Mouse (Mus musculus) kidney, embryonic 16.5 days (tissue): ENCODE data around the gene Cdan1. TPM values are rescaled to one million over a fixed set of nuclear protein-coding genes. Genes with fewer than 3 reads are reported as not detected.
"Not testable (repeated sequence)": the region's sequence is repeated elsewhere in the genome, so short reads cannot be mapped to it uniquely, and the experiment has no call there.

Source experiments
- ATAC-seq: fragments of 200-750 bp; cut with Nextera tagmentation; 2 replicates; pipeline ENCODE4 v1.8.0; 2017; ENCODE audit warnings: moderate TSS enrichment; ENCODE audit not compliant: low FRiP score, low TSS enrichment
- H3K27ac ChIP-seq: fragments of 300-500 bp; sonication (generic); 2 replicates; pipeline ENCODE4 v1.5.1; 2014; ENCODE audit warnings: low read length
- H3K27me3 ChIP-seq: fragments of 300-500 bp; sonication (generic); 2 replicates; pipeline ENCODE4 v1.6.1; 2014; ENCODE audit warnings: low read length, control low read depth, mixed read lengths; ENCODE audit not compliant: insufficient read depth
- H3K36me3 ChIP-seq: fragments of 300-500 bp; sonication (generic); 2 replicates; pipeline ENCODE4 v1.6.1; 2014; ENCODE audit warnings: low read length, control low read depth, mixed read lengths; ENCODE audit not compliant: insufficient read depth
- H3K4me1 ChIP-seq: fragments of 300-500 bp; sonication (generic); 2 replicates; pipeline ENCODE4 v1.6.1; 2014; ENCODE audit warnings: low read length, control low read depth, mixed read lengths; ENCODE audit not compliant: insufficient read depth
- H3K4me2 ChIP-seq: fragments of 300-500 bp; sonication (generic); replicated peaks from 2 replicates; pipeline ENCODE4 v1.6.1; 2014; ENCODE audit warnings: low read depth, low read length
- H3K4me3 ChIP-seq: fragments of 300-500 bp; sonication (generic); 2 replicates; pipeline ENCODE4 v1.5.1; 2014; ENCODE audit warnings: mild to moderate bottlenecking, low read length
- H3K9ac ChIP-seq: fragments of 300-500 bp; sonication (generic); replicated peaks from 2 replicates; pipeline ENCODE4 v1.6.1; 2014; ENCODE audit warnings: low read length
- H3K9me3 ChIP-seq: fragments of 300-500 bp; sonication (generic); 2 replicates; pipeline ENCODE4 v1.6.1; 2016; ENCODE audit warnings: low read length, control low read depth
- WGBS: fragments of 180-500 bp; shearing (Covaris S2); extraction: QIAGEN DNeasy Blood & Tissue Kit; methylation state at CpG from one replicate; pipeline ENCODE4 v1.1.7; 2014; 5-methylcytosine and 5-hydroxymethylcytosine counted together
- polyA plus RNA-seq: library from polyadenylated mRNA; unstranded; fragments of >200 nt; fragmentation: Nextera tagmentation; extraction: Ambion mirVana; gene quantifications from 2 replicates; pipeline ENCODE4 v1.2.1, GENCODE M21; 2015

Gene Cdan1
- polyA plus RNA-seq, 1 experiment from 2014 or later = 5.7 TPM

- no peak overlapping the region for H3K4me2 ChIP-seq
- 81% methylated on average over 3 of the region's 3 CpGs for WGBS
Measured at GRCm38 (mm10) chr2:120700379-120700885, 149.5 kb downstream of the Cdan1 start.

GRCm38 (mm10) chr2:120697767-120698166, 152.2 kb downstream of the Cdan1 start:
- no peaks in the 10 kb centered on the region for H3K27me3 ChIP-seq
- no peak overlapping the region for H3K27ac ChIP-seq
- no peak for ATAC-seq
- H3K9ac ChIP-seq = no peak overlapping the region
- peaks cover 11% of the 10 kb centered on the region for H3K36me3 ChIP-seq
- no peaks in the 10 kb centered on the region for H3K4me1 ChIP-seq
- WGBS = 81% methylated on average over 5 of the region's 5 CpGs
- H3K9me3 ChIP-seq = no peaks in the 10 kb centered on the region
- no peak overlapping the region for H3K4me3 ChIP-seq
- H3K4me2 ChIP-seq = no peak overlapping the region

More at GRCm38 (mm10) chr2:120700379-120700885, 149.5 kb downstream of the Cdan1 start:
- Histone ChIP-seq H3K27ac (no peak overlapping the region), H3K9me3 (no peaks in the 10 kb centered on the region), H3K9ac (no peak overlapping the region), H3K4me3 (no peak overlapping the region), H3K4me1 (no peaks in the 10 kb centered on the region), H3K27me3 (no peaks in the 10 kb centered on the region), H3K36me3 (peaks cover 7% of the 10 kb centered on the region; the same call in 1 of the 2 replicates)
- ATAC-seq = no peak

GRCm38 (mm10) chr2:120681151-120681550, 168.8 kb downstream of the Cdan1 start:
- H3K27me3 ChIP-seq, H3K9ac ChIP-seq, H3K4me2 ChIP-seq, ATAC-seq, H3K4me1 ChIP-seq, H3K9me3 ChIP-seq, H3K4me3 ChIP-seq, H3K36me3 ChIP-seq, H3K27ac ChIP-seq: not testable (repeated sequence)
- WGBS = 85% methylated on average over 7 of the region's 7 CpGs

- no peak overlapping the region for H3K4me3 ChIP-seq
- H3K36me3 ChIP-seq = 0 out of 2 replicates have a peak, but pooled peaks cover 3% of the 10 kb centered on the region
- no peaks in the 10 kb centered on the region for H3K27me3 ChIP-seq
- H3K27ac ChIP-seq = no peak overlapping the region
- H3K4me2 ChIP-seq = no peak overlapping the region
- no peaks in the 10 kb centered on the region for H3K9me3 ChIP-seq
- WGBS = 74% methylated on average over 2 of the region's 2 CpGs
- no peaks in the 10 kb centered on the region for H3K4me1 ChIP-seq
- no peak overlapping the region for H3K9ac ChIP-seq
- no peak for ATAC-seq
Measured at GRCm38 (mm10) chr2:120670253-120670652, 179.7 kb downstream of the Cdan1 start.

GRCm38 (mm10) chr2:120667446-120667845, 182.5 kb downstream of the Cdan1 start:
- WGBS = 85% methylated on average over 2 of the region's 2 CpGs
- peaks cover 6% of the 10 kb centered on the region; the same call in 1 of the 2 replicates for H3K4me1 ChIP-seq
- H3K36me3 ChIP-seq = 0 out of 2 replicates have a peak, but pooled peaks cover 3% of the 10 kb centered on the region
- H3K4me2 ChIP-seq = no peak overlapping the region
- H3K9ac ChIP-seq = no peak overlapping the region
- ATAC-seq = no peak
- H3K27ac ChIP-seq = no peak overlapping the region
- H3K9me3 ChIP-seq = no peaks in the 10 kb centered on the region
- no peak overlapping the region for H3K4me3 ChIP-seq
- no peaks in the 10 kb centered on the region for H3K27me3 ChIP-seq

Other genes with a start within 250 kb of the Cdan1 start
- gene Haus2, start 240.7 kb downstream of the Cdan1 start, polyA plus RNA-seq = 21.1 and 25.1 TPM in 2 replicates
- 23.1 and 24.8 TPM in 2 replicates for gene Lrrc57, start 240.6 kb downstream of the Cdan1 start, polyA plus RNA-seq
- 4.5 and 5.0 TPM in 2 replicates for gene Stard9, start 221.0 kb downstream of the Cdan1 start, polyA plus RNA-seq
- gene Ttbk2, start 476 bp upstream of the Cdan1 start, polyA plus RNA-seq = 2.9 and 3.0 TPM in 2 replicates
- 27.3 and 31.0 TPM in 2 replicates for gene Ubr1, start 120.6 kb upstream of the Cdan1 start, polyA plus RNA-seq
- 5.3 and 5.8 TPM in 2 replicates for gene Tmem62, start 126.9 kb upstream of the Cdan1 start, polyA plus RNA-seq
- gene Ccndbp1, start 158.3 kb upstream of the Cdan1 start, polyA plus RNA-seq = 49.3 and 55.6 TPM in 2 replicates
- gene Epb42, start 186.9 kb upstream of the Cdan1 start, polyA plus RNA-seq = 0.80 and 1.9 TPM in 2 replicates
- gene Tgm5, start 235.7 kb upstream of the Cdan1 start, polyA plus RNA-seq = 5.6 and 6.7 TPM in 2 replicates